Mouse (Mus musculus) neural tube, embryonic 14.5 days (tissue): ENCODE results near the gene Ntm. TPM values are rescaled to one million over a fixed set of nuclear protein-coding genes. Genes with fewer than 3 reads are reported as not detected.

Experiments
- ATAC-seq: fragments of 200-750 bp; cut with Nextera tagmentation; 2 replicates; pipeline ENCODE4 v1.8.0; 2017; ENCODE audit warnings: low read depth, mild to moderate bottlenecking, moderate TSS enrichment, moderate library complexity
- H3K27ac ChIP-seq: fragments of 300-500 bp; sonication (generic); 2 replicates; pipeline ENCODE4 v1.5.1; 2014; ENCODE audit warnings: low read depth, mild to moderate bottlenecking, control low read depth, low read length, moderate library complexity, mixed read lengths
- H3K27me3 ChIP-seq: fragments of 300-500 bp; sonication (generic); 2 replicates; pipeline ENCODE4 v1.6.1; 2014; ENCODE audit warnings: low read length; ENCODE audit not compliant: control insufficient read depth, insufficient read depth
- H3K36me3 ChIP-seq: fragments of 300-500 bp; sonication (generic); 2 replicates; pipeline ENCODE4 v1.6.1; 2014; ENCODE audit warnings: low read length, mixed read lengths; ENCODE audit not compliant: control insufficient read depth, insufficient read depth
- H3K4me1 ChIP-seq: fragments of 300-500 bp; sonication (generic); 2 replicates; pipeline ENCODE4 v1.6.1; 2014; ENCODE audit warnings: low read length; ENCODE audit not compliant: control insufficient read depth, insufficient read depth
- H3K4me2 ChIP-seq: fragments of 300-500 bp; sonication (generic); 2 replicates; pipeline ENCODE4 v1.6.1; 2014; ENCODE audit warnings: mild to moderate bottlenecking, low read depth, low read length, control low read depth
- H3K4me3 ChIP-seq: fragments of 300-500 bp; sonication (generic); 2 replicates; pipeline ENCODE4 v1.5.1; 2014; ENCODE audit warnings: low read depth, low read length, control low read depth, mixed read lengths
- H3K9ac ChIP-seq: fragments of 300-500 bp; sonication (generic); replicated peaks from 2 replicates; pipeline ENCODE4 v1.6.1; 2014; ENCODE audit warnings: low read depth, mild to moderate bottlenecking, control low read depth, low read length, mixed read lengths
- H3K9me3 ChIP-seq: fragments of 300-500 bp; sonication (generic); 2 replicates; pipeline ENCODE4 v1.6.1; 2016; ENCODE audit warnings: low read length; ENCODE audit not compliant: control insufficient read depth
- WGBS: fragments of 180-500 bp; shearing (Covaris S2); extraction: QIAGEN DNeasy Blood & Tissue Kit; methylation state at CpG from one replicate; pipeline ENCODE4 v1.1.7; 2014; 5-methylcytosine and 5-hydroxymethylcytosine counted together
- polyA plus RNA-seq: library from polyadenylated mRNA; unstranded; fragments of >200 nt; fragmentation: Nextera tagmentation; extraction: Ambion mirVana; gene quantifications from 2 replicates; pipeline ENCODE4 v1.2.1, GENCODE M21; 2014

The Ntm gene
- polyA plus RNA-seq, 1 experiment from 2014 or later, result 237 TPM

DNA sequence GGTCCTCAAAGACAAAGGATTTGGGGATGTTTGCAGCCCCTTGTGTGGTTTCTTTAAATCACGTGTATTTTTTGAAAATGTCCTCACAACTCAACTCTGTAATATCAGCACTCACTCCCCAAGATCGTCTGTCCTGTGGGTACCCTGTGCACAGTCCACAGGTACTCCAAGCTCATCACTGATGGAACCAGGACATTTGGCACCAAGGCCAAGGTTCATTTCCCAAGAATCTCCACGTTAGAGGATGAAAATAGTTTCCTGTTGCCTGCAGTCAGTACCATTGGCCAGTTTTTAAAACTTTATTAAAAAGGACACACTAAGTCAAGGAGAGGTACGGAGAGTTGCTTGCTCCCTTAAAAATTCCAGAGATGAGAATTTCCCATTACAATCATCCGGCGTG lies 552.7 kb downstream of the Ntm start:
- Histone ChIP-seq H3K9ac (peak overlapping the region; percentile 70), H3K4me1 (peaks cover 10% of the 10 kb centered on the region; the same call in 1 of the 2 replicates), H3K36me3 (no peaks in the 10 kb centered on the region), H3K27me3 (no peaks in the 10 kb centered on the region), H3K4me3 (peak overlapping the region; percentile 56), H3K4me2 (peak overlapping the region; percentile 83), H3K27ac (no peak overlapping the region), H3K9me3 (no peaks in the 10 kb centered on the region)
- ATAC-seq, result no peak
- WGBS, result 72% methylated on average over 6 of the region's 6 CpGs

DNA sequence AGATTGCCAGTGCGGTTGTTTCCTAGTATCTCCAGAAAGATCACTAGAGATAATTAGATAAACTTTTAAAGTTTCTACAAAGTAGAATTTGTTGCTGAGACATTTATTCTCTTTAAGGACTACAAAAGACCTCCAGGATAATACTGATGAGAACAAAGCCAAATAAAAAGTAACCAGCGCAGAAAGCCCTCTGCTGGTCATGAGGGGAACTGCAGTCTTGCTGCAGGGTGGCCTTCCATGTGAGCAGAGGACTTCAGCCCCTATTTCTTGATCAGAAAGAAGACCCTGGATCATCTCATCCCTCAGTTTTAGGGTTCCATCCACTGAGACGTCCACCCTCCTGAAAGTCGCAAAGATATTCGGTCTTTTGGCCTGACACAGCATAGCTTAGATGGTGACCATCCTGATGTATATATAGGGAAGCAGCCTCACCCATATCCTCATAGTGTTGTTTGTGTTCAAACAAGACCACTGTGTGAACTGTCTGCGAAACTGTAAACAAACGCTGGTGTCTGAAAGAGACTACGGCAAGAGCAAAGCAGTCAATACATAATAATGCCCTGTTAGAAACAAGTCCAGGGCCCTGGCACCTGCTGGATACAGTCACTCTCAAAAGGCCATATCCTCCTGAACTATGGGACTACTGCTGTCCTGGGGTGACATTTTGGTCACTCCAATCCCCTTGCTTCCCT lies 553.6 kb downstream of the Ntm start:
- WGBS, result 60% methylated on average over 8 of the region's 8 CpGs
- peak overlapping the region; percentile 56 for H3K4me3 ChIP-seq
- ATAC-seq, result no peak
- no peaks in the 10 kb centered on the region for H3K36me3 ChIP-seq
- no peak overlapping the region for H3K27ac ChIP-seq
- H3K9me3 ChIP-seq, result no peaks in the 10 kb centered on the region
- H3K9ac ChIP-seq, result no peak overlapping the region
- peaks cover 10% of the 10 kb centered on the region; the same call in 1 of the 2 replicates for H3K4me1 ChIP-seq
- peak overlapping the region; percentile 83 for H3K4me2 ChIP-seq
- H3K27me3 ChIP-seq, result no peaks in the 10 kb centered on the region

DNA sequence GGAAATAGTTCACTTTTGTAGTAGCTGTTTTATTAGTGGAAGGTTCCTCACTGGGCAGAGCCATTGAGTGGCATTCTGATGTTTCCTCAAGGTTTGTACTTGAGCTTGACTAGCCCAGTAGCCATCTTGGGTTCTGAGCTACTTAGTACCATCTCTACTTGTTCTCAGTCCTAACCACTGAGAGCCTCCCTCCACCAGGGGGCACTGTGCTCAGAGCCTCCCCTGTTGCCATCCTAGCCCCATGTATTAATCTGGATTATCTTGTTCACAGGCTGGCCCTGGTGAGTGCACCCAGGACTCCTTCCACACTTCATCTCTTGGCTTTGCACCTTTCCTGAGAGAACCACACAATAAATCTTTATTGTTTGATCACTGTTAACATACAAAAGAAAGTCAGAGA lies 555.0 kb downstream of the Ntm start:
- no peak overlapping the region for H3K27ac ChIP-seq
- H3K4me3 ChIP-seq, result no peak overlapping the region
- peaks cover 6% of the 10 kb centered on the region; the same call in 1 of the 2 replicates for H3K4me1 ChIP-seq
- no peak for ATAC-seq
- no peak overlapping the region for H3K9ac ChIP-seq
- no peaks in the 10 kb centered on the region for H3K36me3 ChIP-seq
- H3K4me2 ChIP-seq, result no peak overlapping the region
- H3K27me3 ChIP-seq, result no peaks in the 10 kb centered on the region
- no peaks in the 10 kb centered on the region for H3K9me3 ChIP-seq

DNA sequence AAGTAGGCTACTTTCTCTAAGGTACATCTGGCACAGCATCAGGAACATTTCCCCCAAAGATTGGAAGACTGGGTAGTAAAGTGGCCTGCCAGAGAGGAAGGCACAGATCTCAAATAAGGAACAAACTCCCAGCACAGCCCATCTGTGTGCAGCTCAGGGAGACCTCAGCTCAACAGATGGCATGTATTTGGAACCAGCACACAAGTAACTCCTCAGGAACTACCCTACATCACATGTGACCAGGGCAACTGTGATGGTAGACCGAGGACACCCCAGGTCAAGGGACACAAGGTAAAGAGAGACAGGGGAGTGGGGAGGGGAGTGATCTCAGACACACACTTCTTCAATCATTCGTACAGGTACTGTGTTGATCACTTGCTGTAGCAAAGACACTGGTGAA lies 556.0 kb downstream of the Ntm start:
- H3K4me1 ChIP-seq, result peaks cover 6% of the 10 kb centered on the region; the same call in 1 of the 2 replicates
- H3K4me2 ChIP-seq, result no peak overlapping the region
- WGBS, result 90% methylated on average over 2 of the region's 2 CpGs
- H3K4me3 ChIP-seq, result no peak overlapping the region
- H3K27ac ChIP-seq, result no peak overlapping the region
- H3K36me3 ChIP-seq, result no peaks in the 10 kb centered on the region
- ATAC-seq, result no peak
- no peaks in the 10 kb centered on the region for H3K27me3 ChIP-seq
- no peak overlapping the region for H3K9ac ChIP-seq
- no peaks in the 10 kb centered on the region for H3K9me3 ChIP-seq

DNA sequence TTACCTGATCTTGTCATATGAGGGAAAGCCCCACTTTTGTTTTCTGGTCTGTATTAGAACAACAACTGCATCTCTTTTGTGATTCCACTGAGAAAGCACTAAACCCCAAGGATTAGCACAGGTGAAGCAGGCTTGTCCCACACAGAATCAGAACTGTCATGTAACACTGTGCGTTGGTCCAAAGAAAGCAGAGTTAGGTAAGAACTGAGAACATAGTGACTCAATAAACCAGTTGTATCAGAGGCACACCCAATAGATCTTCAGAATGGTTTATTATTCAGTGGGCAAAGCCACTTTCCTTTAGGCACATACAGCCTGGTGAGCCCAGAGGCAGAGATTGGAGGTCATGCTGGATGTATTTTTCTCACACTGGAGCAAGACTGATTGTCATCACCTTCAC lies 556.9 kb downstream of the Ntm start:
- Histone ChIP-seq H3K4me2 (no peak overlapping the region), H3K9me3 (no peaks in the 10 kb centered on the region), H3K4me3 (no peak overlapping the region), H3K27me3 (no peaks in the 10 kb centered on the region), H3K4me1 (peaks cover 2% of the 10 kb centered on the region; the same call in 1 of the 2 replicates), H3K27ac (no peak overlapping the region), H3K36me3 (no peaks in the 10 kb centered on the region), H3K9ac (no peak overlapping the region)
- ATAC-seq, result no peak
- 94% methylated on average over 1 of the region's 1 CpGs for WGBS

DNA sequence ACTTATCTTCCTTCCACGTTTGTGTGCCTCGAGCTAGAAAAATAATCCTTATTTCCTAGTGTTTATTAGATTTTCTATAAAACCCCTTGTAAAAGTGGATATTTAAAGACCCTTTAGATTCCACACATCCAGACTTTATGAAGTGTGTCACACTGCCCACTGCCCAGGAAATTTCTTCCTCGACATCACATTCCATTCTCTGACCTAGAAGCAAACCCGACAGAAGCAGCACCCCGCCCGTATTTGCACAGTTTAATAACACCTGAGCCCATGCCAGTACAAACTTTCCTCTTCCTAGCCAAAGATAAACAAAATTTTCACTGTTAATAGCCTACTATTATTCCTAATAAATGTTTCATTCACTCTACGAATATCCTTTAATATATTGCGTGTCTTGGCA lies 562.8 kb downstream of the Ntm start:
- no peaks in the 10 kb centered on the region for H3K36me3 ChIP-seq
- no peaks in the 10 kb centered on the region for H3K27me3 ChIP-seq
- no peak overlapping the region for H3K4me2 ChIP-seq
- no peak overlapping the region for H3K4me3 ChIP-seq
- 72% methylated on average over 8 of the region's 8 CpGs for WGBS
- H3K9me3 ChIP-seq, result no peaks in the 10 kb centered on the region
- no peak for ATAC-seq
- no peaks in the 10 kb centered on the region for H3K4me1 ChIP-seq
- H3K27ac ChIP-seq, result no peak overlapping the region
- H3K9ac ChIP-seq, result no peak overlapping the region

DNA sequence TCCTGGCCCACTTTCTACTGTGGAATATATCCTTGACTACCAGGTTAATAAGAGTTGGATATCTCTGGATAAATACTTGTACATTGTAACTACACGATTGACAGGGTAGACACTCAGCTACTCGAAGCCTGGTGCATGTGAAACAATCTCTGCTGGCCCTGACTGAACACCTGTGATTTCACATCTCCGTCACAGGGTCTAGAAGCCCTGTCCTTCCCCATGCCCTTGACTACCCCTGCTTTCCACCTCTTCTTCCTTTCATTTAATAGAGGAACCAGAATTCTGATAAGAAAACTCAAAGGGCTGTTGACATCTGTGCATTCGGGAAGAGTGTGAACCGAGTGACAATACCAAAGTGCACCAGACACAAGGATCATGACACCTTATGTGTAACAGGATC lies 566.8 kb downstream of the Ntm start:
- no peak for ATAC-seq
- H3K4me1 ChIP-seq, result 0 out of 2 replicates have a peak, but pooled peaks cover 3% of the 10 kb centered on the region
- no peaks in the 10 kb centered on the region for H3K9me3 ChIP-seq
- H3K36me3 ChIP-seq, result no peaks in the 10 kb centered on the region
- no peak overlapping the region for H3K9ac ChIP-seq
- no peak overlapping the region for H3K27ac ChIP-seq
- no peak overlapping the region for H3K4me2 ChIP-seq
- no peaks in the 10 kb centered on the region for H3K27me3 ChIP-seq
- H3K4me3 ChIP-seq, result no peak overlapping the region
- WGBS, result 95% methylated on average over 5 of the region's 5 CpGs

DNA sequence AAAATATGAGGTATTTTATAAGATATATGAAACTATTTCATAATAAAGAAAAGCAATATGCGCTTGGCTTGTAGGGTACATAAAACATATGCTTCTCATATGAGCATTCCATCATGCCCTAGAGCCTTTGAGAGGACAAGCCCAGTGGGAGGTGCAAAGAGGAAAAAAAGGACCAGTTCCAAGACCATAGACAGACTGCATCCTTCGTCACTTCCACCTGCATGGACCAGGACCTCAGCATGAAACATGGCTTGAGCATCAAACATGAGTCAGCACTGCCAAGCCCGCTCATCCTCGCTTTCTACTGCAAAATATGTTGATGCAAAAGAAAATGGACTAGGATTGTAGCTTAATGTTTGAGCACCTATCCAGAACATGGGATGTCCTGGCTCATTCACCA lies 569.8 kb downstream of the Ntm start:
- Histone ChIP-seq H3K4me3 (no peak overlapping the region), H3K9me3 (no peaks in the 10 kb centered on the region), H3K27me3 (no peaks in the 10 kb centered on the region), H3K36me3 (no peaks in the 10 kb centered on the region), H3K4me1 (peaks cover 11% of the 10 kb centered on the region; the same call in 1 of the 2 replicates), H3K4me2 (no peak overlapping the region), H3K9ac (no peak overlapping the region), H3K27ac (no peak overlapping the region)
- 91% methylated on average over 4 of the region's 4 CpGs for WGBS
- ATAC-seq, result no peak

DNA sequence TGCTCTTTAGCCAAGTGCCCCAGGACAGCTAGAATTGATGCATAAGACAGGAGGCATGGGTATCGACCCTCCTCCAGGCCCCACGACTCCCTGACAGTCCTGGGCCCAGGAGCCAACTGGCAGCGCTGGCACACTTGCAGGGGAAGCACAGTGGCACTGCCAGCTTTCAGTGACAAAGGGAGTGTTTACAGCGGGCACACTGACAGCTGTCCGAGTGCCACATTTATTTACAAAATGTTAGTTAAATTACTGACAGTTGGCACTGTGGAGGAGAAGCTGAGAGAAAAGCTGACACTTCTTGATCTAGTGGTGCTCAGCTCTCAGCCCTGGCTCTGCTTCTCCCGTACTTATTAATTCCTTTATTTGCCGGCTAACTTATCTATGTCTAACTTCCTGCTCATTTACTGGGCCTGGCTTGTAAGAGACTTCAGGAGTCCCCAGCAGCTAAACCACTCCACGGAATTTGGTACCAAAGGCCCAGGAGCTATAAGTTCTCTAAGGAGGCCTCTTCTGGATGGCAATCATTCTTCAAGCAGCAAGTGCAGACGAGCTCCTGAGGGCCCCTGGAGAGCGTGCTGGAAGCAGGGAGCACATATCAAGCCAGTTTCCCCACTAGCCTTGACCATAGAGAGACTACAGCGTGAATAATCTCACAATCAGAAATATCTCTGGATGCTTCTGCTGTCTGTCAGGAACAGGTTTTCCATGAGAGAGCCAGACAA lies 572.0 kb downstream of the Ntm start:
- H3K9ac ChIP-seq, result no peak overlapping the region
- ATAC-seq, result no peak
- WGBS, result 68% methylated on average over 11 of the region's 11 CpGs
- no peak overlapping the region for H3K4me3 ChIP-seq
- H3K9me3 ChIP-seq, result no peaks in the 10 kb centered on the region
- H3K4me1 ChIP-seq, result peaks cover 11% of the 10 kb centered on the region; the same call in 1 of the 2 replicates
- no peaks in the 10 kb centered on the region for H3K36me3 ChIP-seq
- H3K27ac ChIP-seq, result no peak overlapping the region
- H3K27me3 ChIP-seq, result no peaks in the 10 kb centered on the region
- H3K4me2 ChIP-seq, result no peak overlapping the region
